Mouse (Mus musculus): ENCODE results near the gene Cdkal1.

DNA sequence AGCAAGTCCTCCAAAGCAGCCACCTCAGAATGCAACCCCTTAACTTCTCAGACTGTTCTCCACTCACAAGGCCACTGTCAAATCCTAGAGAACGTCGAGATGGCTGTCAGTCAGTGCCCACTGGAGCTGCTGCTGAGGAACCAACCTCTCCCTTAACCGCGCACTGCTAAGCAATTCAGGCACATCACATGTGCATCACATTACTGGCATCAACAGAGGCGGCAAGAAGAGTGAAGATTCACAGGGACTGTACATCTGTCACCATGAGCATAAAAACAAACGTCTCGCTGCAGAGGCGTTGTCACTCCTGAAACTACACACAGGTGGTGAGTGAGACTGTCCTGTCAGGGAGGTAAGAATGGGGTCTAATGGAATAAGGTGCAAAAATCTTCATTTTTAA lies 21.7 kb downstream of the Cdkal1 start:
- TF ChIP-seq FLI1 (IDR thresholded peaks at IDR 0.05; ENCODE audit: low read length) (no peak), GATA1 (IDR thresholded peaks at IDR 0.05; ENCODE audit: borderline replicate concordance, low read length) (no peak)

Measured in megakaryocyte, embryonic 14.5 days (primary cell).